ENCODE assay signal across 9 mouse cellular contexts in genomic region chr5:139129078-139129477, GRCm38 (mm10). TPM values are rescaled to one million over a fixed set of nuclear protein-coding genes. Genes with fewer than 3 reads are reported as not detected.
DNase-seq lines count a peak whose midpoint lies in the region; ATAC-seq lines count a peak whose summit lies in the region.
"Had no signal": no experiment of that assay in that cellular context is flagged by ENCODE, and none has a peak within 500 bp of the region (broad histone marks: within the 10 kb centered on the region; RNA-seq: fewer than 3 reads in every experiment).

No protein-coding gene starts in this region.

- peak; percentile 84 for ATAC-seq in hindbrain, embryonic 13.5 days (ENCODE audit: low FRiP score)
- peak; percentile 83 for ATAC-seq in midbrain, embryonic 16.5 days

- no peaks in the 10 kb centered on the region for H3K9me3 ChIP-seq in hindbrain, embryonic 13.5 days
- no peaks in the 10 kb centered on the region for H3K9me3 ChIP-seq in midbrain, embryonic 16.5 days (replicated peaks; ENCODE audit: control insufficient read depth, low read length, poor library complexity, severe bottlenecking)

- H3K36me3 ChIP-seq in hindbrain, embryonic 13.5 days = peaks cover 24% of the 10 kb centered on the region
- H3K36me3 ChIP-seq in midbrain, embryonic 16.5 days (ENCODE audit: control insufficient read depth, insufficient read depth, low read length) = peaks cover 14% of the 10 kb centered on the region

- H3K4me2 ChIP-seq in hindbrain, embryonic 13.5 days = peak overlapping the region; percentile 74
- H3K4me2 ChIP-seq in midbrain, embryonic 16.5 days (ENCODE audit: low read length) = peak overlapping the region; percentile 73

- peaks cover 23% of the 10 kb centered on the region for H3K4me1 ChIP-seq in hindbrain, embryonic 13.5 days (replicated peaks)
- peaks cover 18% of the 10 kb centered on the region for H3K4me1 ChIP-seq in midbrain, embryonic 16.5 days (ENCODE audit: control insufficient read depth, insufficient read depth, low read length)

- H3K9ac ChIP-seq in hindbrain, embryonic 13.5 days = peak overlapping the region; percentile 83
- peak overlapping the region; percentile 86 for H3K9ac ChIP-seq in midbrain, embryonic 16.5 days (ENCODE audit: low read depth, low read length)

- WGBS in hindbrain, embryonic 13.5 days = 9% methylated on average over 12 of the region's 12 CpGs
- WGBS in midbrain, embryonic 16.5 days = 7% methylated on average over 11 of the region's 12 CpGs

- peaks cover 15% of the 10 kb centered on the region for H3K27me3 ChIP-seq in hindbrain, embryonic 13.5 days
- H3K27me3 ChIP-seq in midbrain, embryonic 16.5 days (ENCODE audit: control insufficient read depth, insufficient read depth, low read depth, low read length) = no peaks in the 10 kb centered on the region; the same call in 1 of the 2 replicates

- DNase-seq in heart, adult 11 months = peak; percentile 88
- no peak for DNase-seq in heart, postnatal 36 days
- DNase-seq in right cerebral cortex, adult 2 months (ENCODE audit: low spot score in 2 of 2) = peak; percentile 40 to 47
- no peak for DNase-seq in right cerebral cortex, postnatal 14 days
- DNase-seq in urinary bladder, adult 2 months (ENCODE audit: low spot score) = no peak
- no peak for DNase-seq in layer of hippocampus, postnatal 25 days (ENCODE audit: extremely low spot score in 1 of 2, low spot score in 1 of 2)

- H3K27ac ChIP-seq in hindbrain, embryonic 13.5 days = peak overlapping the region; percentile 87
- H3K27ac ChIP-seq in midbrain, embryonic 16.5 days (ENCODE audit: low read length) = peak overlapping the region; percentile 91

- H3K4me3 ChIP-seq in hindbrain, embryonic 13.5 days = peak overlapping the region; percentile 58
- peak overlapping the region; percentile 62 for H3K4me3 ChIP-seq in midbrain, embryonic 16.5 days (ENCODE audit: low read depth, low read length)

- intact Hi-C loops in heart, postnatal 36 days (cut with DNase I) = no loop called here

RNA-seq across cellular contexts. Expression of gene Prkar1b, which starts 20.7 kb away (rescaled TPM):
- 1 to 10 TPM; 1.5 to 4.4 TPM for total RNA-seq in heart, postnatal 36 days (2021)
- 179 and 194 TPM in 2 replicates for polyA plus RNA-seq in hindbrain, embryonic 13.5 days (2015; fragmentation: Nextera tagmentation; extraction: Ambion mirVana)
- 327 and 368 TPM in 2 replicates for polyA plus RNA-seq in midbrain, embryonic 16.5 days (2015; fragmentation: Nextera tagmentation; extraction: Ambion mirVana)
- polyA plus RNA-seq in urinary bladder, adult 2 months (2012; rRNA removed) = 15.0 and 17.8 TPM in 2 replicates
- total RNA-seq in layer of hippocampus, postnatal 25 days (2021) = 100 to 1,000 TPM; 375 to 428 TPM
- total RNA-seq: hematopoietic stem cell, adult 5-6 weeks had no signal

RNA-seq across cellular contexts. Expression of gene Dnaaf5, which starts 20.9 kb away (rescaled TPM):
- 10 to 100 TPM; 16.0 to 16.2 TPM for total RNA-seq in heart, postnatal 36 days (2021)
- polyA plus RNA-seq in hindbrain, embryonic 13.5 days (2015; fragmentation: Nextera tagmentation; extraction: Ambion mirVana) = 3.1 and 3.7 TPM in 2 replicates
- polyA plus RNA-seq in midbrain, embryonic 16.5 days (2015; fragmentation: Nextera tagmentation; extraction: Ambion mirVana) = 3.2 and 3.5 TPM in 2 replicates
- polyA plus RNA-seq in urinary bladder, adult 2 months (2012; rRNA removed) = 8.0 and 11.7 TPM in 2 replicates
- total RNA-seq in layer of hippocampus, postnatal 25 days (2021) = 1 to 10 TPM; 6.8 to 7.6 TPM

Comparison
In these comparisons a context has a peak if more than half of its experiments do, and no peak if none do; other contexts are left out.
1. DNase-seq: peak in heart, adult 11 months (single experiment) and right cerebral cortex, adult 2 months (2 of 2); none in heart, postnatal 36 days (0 of 2), right cerebral cortex, postnatal 14 days (single experiment), urinary bladder, adult 2 months (single experiment) and layer of hippocampus, postnatal 25 days (0 of 2).